Mouse (Mus musculus) midbrain, embryonic 15.5 days (tissue): Measurements from ENCODE around the gene Fkbpl. TPM values are rescaled to one million over a fixed set of nuclear protein-coding genes. Genes with fewer than 3 reads are reported as not detected.
A peak's percentile ranks its signal among the peaks of the same experiment; 100 is the strongest.

Experiments used
- ATAC-seq: fragments of 200-750 bp; cut with Nextera tagmentation; replicated peaks from 2 replicates; pipeline ENCODE4 v1.8.0; 2017; ENCODE audit warnings: moderate TSS enrichment
- H3K27ac ChIP-seq: fragments of 300-500 bp; sonication (generic); 2 replicates; pipeline ENCODE4 v1.5.1; 2015; ENCODE audit warnings: mild to moderate bottlenecking, inconsistent platforms
- H3K27me3 ChIP-seq: fragments of 300-500 bp; sonication (generic); replicated peaks from 2 replicates; pipeline ENCODE4 v1.6.1; 2015; ENCODE audit warnings: inconsistent platforms
- H3K36me3 ChIP-seq: fragments of 300-500 bp; sonication (generic); replicated peaks from 2 replicates; pipeline ENCODE4 v1.6.1; 2015; ENCODE audit warnings: inconsistent platforms
- H3K4me1 ChIP-seq: fragments of 300-500 bp; sonication (generic); 2 replicates; pipeline ENCODE4 v1.6.1; 2015; ENCODE audit warnings: inconsistent platforms
- H3K4me2 ChIP-seq: fragments of 300-500 bp; sonication (generic); 2 replicates; pipeline ENCODE4 v1.6.1; 2015; ENCODE audit warnings: inconsistent platforms, mild to moderate bottlenecking, moderate library complexity
- H3K4me3 ChIP-seq: fragments of 300-500 bp; sonication (generic); 2 replicates; pipeline ENCODE4 v1.5.1; 2015; ENCODE audit warnings: mild to moderate bottlenecking, inconsistent platforms
- H3K9ac ChIP-seq: fragments of 300-500 bp; sonication (generic); 2 replicates; pipeline ENCODE4 v1.6.1; 2015; ENCODE audit warnings: mild to moderate bottlenecking, inconsistent platforms
- H3K9me3 ChIP-seq: fragments of 300-500 bp; sonication (generic); 2 replicates; pipeline ENCODE4 v1.6.1; 2016; ENCODE audit warnings: inconsistent platforms
- WGBS: fragments of 180-500 bp; shearing (Covaris S2); methylation state at CpG from one replicate; pipeline ENCODE4 v1.1.7; 2015; ENCODE audit warnings: mixed read lengths; 5-methylcytosine and 5-hydroxymethylcytosine counted together
- polyA plus RNA-seq: library from polyadenylated mRNA; unstranded; fragments of >200 nt; fragmentation: Nextera tagmentation; extraction: Ambion mirVana; gene quantifications from 2 replicates; pipeline ENCODE4 v1.2.1, GENCODE M21; 2015

Gene Fkbpl
- polyA plus RNA-seq, 1 experiment from 2014 or later: 16.0 TPM

DNA sequence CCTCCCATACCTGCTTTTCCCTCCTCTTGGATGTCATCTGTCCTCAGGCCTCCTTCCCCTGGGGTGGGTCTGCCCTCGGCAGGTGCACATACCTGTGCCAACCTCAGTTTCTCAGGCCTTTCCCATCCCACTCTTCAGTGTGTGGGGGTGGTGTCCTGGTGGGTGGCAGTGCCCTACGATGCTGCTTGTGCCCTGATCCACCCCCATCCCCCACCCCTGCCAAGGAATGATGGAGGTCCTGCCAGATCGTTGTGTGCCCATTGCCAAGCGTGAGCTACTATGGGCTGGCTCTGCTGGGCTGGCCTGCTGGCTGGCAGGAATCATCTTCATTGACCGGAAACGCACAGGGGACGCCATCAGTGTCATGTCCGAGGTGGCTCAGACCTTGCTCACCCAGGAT is 33.5 kb upstream of the Fkbpl start:
- no peak for ATAC-seq
- Histone ChIP-seq H3K9ac (no peak overlapping the region), H3K27ac (no peak overlapping the region), H3K9me3 (no peaks in the 10 kb centered on the region), H3K4me2 (no peak overlapping the region), H3K36me3 (peaks cover 33% of the 10 kb centered on the region), H3K4me3 (no peak overlapping the region), H3K27me3 (no peaks in the 10 kb centered on the region), H3K4me1 (peaks cover 28% of the 10 kb centered on the region)
- 96% methylated on average over 8 of the region's 8 CpGs for WGBS

DNA sequence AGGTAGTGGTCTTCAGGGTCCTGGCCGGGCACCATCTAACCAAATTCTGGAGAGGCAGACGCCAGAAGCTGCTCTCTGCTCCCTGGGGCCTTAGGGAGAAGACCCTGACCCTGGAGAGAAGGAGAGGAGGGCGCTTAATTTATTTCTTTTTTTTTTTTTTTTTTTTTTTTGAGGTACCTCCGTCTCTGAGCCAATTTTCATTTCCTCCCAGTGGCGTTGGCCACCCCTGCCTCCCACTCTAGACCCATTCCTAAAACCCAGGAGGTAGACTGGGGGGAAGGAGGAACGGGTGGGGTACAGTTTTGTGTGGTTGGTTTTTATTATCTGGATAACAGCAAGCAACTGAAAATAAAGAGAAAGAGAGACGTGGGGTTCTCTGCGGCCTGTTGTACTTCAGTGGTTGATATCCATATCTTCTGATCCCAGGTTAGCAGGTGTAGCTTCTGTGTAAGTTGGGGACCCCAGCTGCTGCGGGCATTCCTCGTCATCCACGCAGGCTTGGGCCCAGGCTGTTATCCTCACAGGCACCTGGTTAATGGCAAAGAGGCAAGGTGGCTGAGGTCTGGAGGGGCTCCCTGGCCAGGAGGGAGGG is 31.4 kb upstream of the Fkbpl start:
- no peak overlapping the region for H3K27ac ChIP-seq
- H3K4me2 ChIP-seq: no peak overlapping the region
- no peak overlapping the region for H3K4me3 ChIP-seq
- peaks cover 9% of the 10 kb centered on the region for H3K4me1 ChIP-seq
- no peak overlapping the region for H3K9ac ChIP-seq
- WGBS: 84% methylated on average over 11 of the region's 11 CpGs
- ATAC-seq: no peak
- H3K36me3 ChIP-seq: peaks cover 36% of the 10 kb centered on the region
- H3K27me3 ChIP-seq: no peaks in the 10 kb centered on the region
- no peaks in the 10 kb centered on the region for H3K9me3 ChIP-seq

DNA sequence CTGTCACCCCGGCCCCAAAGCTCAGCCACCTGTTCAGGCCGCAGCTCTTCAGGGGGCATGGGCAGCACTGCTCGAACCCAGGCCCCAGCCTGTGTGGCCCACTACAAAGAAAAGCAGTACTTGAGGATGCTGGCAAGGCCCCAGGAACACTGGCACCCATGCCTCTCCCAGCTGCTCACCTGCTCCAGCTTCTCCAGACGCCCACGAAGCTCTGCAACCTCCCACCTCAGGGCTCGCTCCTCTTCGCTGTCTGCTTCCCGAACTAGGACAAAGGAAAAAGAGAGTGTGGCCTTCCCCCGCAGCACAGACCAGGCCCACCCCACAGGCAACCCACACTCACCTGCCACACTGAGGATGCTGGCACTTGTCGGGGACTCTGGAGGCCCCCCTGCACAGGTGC is 30.7 kb upstream of the Fkbpl start:
- Histone ChIP-seq H3K9ac (no peak overlapping the region), H3K4me2 (no peak overlapping the region), H3K27me3 (no peaks in the 10 kb centered on the region), H3K27ac (no peak overlapping the region), H3K4me1 (peaks cover 3% of the 10 kb centered on the region), H3K4me3 (no peak overlapping the region), H3K9me3 (no peaks in the 10 kb centered on the region), H3K36me3 (peaks cover 36% of the 10 kb centered on the region)
- no peak for ATAC-seq
- 88% methylated on average over 10 of the region's 10 CpGs for WGBS

DNA sequence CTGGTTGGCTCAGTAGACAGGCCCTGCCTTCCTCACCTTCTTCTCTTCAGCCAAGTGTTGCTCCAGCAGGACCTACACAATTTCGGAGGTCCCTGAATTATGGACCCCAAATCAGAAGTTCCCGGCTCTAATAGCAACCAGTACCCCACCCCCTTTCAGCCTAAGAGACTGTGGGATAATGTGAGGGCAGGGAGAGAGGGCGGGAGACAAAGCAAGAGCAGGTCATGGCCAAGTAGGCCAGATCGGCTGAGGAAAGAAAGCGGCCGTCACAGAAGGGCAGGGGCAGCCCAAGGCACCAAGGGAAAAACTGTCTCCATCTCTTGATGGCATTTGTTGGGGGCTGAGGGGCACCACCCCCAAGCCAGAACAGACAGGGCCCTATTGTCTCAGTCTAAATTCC is 28.7 kb upstream of the Fkbpl start, which contains the start of gene Egfl8:
Gene Egfl8, minus strand, starts transcription at position 101 of the 400 bp plus-strand sequence.
- H3K4me3 ChIP-seq: no peak within 1 kb of the TSS
- no peak for ATAC-seq
- peak within 1 kb of the TSS; percentile 14; the same call in 1 of the 2 replicates for H3K27ac ChIP-seq
- H3K4me1 ChIP-seq: no peaks in the 10 kb centered on the region
- H3K36me3 ChIP-seq: peaks cover 38% of the 10 kb centered on the region
- 58% methylated on average over 6 of the region's 6 CpGs for whole genome bisulfite sequencing
- no peak within 1 kb of the TSS for H3K4me2 ChIP-seq
- H3K9ac ChIP-seq: no peak within 1 kb of the TSS
- H3K27me3 ChIP-seq: no peaks in the 10 kb centered on the region
- no peaks in the 10 kb centered on the region for H3K9me3 ChIP-seq

DNA sequence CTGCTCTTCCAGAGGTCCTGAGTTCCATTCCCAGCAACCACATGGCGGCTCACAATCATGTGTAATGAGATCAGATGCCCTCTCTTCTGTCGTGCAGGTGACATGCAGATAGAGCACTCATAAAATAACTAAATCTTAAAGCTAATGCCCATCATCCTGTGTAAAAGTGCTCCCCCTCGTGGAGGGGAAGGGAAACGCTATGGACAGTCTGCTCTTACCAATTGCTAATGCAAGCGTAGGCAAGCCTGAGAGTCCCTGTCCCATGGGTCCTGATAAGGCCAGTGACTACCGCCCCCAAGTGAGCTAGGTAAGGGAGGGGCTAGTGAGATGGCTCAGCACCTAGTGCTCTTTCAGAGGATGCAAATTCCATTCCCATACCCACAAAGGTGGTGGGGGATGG is 25.6 kb upstream of the Fkbpl start:
- H3K9me3 ChIP-seq: no peaks in the 10 kb centered on the region
- H3K36me3 ChIP-seq: peaks cover 23% of the 10 kb centered on the region
- H3K4me3 ChIP-seq: no peak overlapping the region
- H3K27me3 ChIP-seq: no peaks in the 10 kb centered on the region
- no peak overlapping the region for H3K27ac ChIP-seq
- ATAC-seq: no peak
- H3K4me2 ChIP-seq: no peak overlapping the region
- 14% methylated on average over 6 of the region's 6 CpGs for WGBS
- no peaks in the 10 kb centered on the region for H3K4me1 ChIP-seq
- H3K9ac ChIP-seq: no peak overlapping the region

DNA sequence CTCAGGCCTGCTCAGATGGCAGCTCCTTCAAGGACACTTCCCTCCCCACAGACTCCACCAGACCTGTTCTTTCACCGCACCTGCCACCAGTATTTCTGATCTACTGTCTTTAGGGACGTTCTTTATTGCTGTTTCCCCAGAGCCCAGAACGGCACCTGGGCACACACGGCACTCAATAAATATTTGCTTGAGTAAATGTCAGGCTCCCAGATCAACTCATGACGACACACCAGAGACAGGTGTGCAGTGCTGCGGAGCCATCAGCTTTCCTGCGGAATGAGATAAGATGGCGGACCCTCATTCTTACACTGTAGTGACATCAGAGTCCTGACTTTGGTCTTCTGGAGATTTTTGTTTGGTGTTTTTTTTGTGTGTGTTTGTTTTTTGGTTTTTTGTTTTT is 23.6 kb upstream of the Fkbpl start:
- 94% methylated on average over 8 of the region's 8 CpGs for WGBS
- no peak for ATAC-seq
- Histone ChIP-seq H3K27me3 (no peaks in the 10 kb centered on the region), H3K9me3 (no peaks in the 10 kb centered on the region), H3K9ac (no peak overlapping the region), H3K4me2 (no peak overlapping the region), H3K27ac (no peak overlapping the region), H3K4me3 (no peak overlapping the region), H3K4me1 (peaks cover 6% of the 10 kb centered on the region), H3K36me3 (peaks cover 15% of the 10 kb centered on the region; the same call in 1 of the 2 replicates)

DNA sequence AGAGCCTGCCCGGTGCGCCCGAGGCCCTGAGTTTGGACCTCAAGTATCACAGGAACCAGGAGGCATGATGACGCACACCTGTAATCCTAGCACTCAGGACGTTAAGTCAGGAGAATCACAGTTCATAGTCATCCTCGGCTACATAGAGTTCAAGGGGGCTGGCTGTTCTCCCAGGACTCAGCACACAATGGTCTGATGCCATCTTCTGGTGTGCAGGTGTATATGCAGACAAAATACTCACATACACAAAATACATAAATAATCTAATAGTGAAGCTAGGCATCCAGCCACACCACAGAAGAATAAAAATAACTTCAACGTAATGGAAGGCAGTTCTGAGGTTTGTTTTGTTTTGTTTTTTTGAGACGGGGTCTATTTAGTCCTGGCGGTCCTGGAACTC is 21.4 kb upstream of the Fkbpl start:
- no peak overlapping the region for H3K27ac ChIP-seq
- no peak for ATAC-seq

DNA sequence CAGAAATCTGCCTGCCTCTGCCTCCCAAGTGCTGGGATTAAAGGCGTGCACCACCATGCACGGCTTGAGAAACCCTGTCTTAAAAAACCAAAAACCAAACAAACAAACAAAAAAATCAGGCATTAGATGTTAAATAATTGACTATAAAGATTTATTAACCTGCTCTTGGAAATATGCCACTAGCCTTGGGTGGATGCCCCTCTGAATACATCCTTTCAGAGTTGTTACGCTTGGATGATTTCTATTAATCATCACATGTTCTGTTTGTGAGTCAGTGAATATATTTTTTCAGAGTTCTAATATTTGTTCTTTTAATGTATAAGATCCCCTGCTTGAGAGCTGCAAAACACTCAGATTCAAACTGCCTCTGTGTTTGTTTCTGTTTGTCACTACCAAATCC is 19.6 kb upstream of the Fkbpl start:
- WGBS: 95% methylated on average over 3 of the region's 3 CpGs

More for the DNA sequence above, 21.4 kb upstream of the Fkbpl start:
- Histone ChIP-seq H3K9ac (no peak overlapping the region), H3K9me3 (no peaks in the 10 kb centered on the region), H3K4me3 (no peak overlapping the region), H3K4me1 (peaks cover 17% of the 10 kb centered on the region), H3K27me3 (no peaks in the 10 kb centered on the region), H3K36me3 (0 out of 2 replicates have a peak, but pooled peaks cover 12% of the 10 kb centered on the region), H3K4me2 (no peak overlapping the region)
- 88% methylated on average over 9 of the region's 9 CpGs for WGBS

DNA sequence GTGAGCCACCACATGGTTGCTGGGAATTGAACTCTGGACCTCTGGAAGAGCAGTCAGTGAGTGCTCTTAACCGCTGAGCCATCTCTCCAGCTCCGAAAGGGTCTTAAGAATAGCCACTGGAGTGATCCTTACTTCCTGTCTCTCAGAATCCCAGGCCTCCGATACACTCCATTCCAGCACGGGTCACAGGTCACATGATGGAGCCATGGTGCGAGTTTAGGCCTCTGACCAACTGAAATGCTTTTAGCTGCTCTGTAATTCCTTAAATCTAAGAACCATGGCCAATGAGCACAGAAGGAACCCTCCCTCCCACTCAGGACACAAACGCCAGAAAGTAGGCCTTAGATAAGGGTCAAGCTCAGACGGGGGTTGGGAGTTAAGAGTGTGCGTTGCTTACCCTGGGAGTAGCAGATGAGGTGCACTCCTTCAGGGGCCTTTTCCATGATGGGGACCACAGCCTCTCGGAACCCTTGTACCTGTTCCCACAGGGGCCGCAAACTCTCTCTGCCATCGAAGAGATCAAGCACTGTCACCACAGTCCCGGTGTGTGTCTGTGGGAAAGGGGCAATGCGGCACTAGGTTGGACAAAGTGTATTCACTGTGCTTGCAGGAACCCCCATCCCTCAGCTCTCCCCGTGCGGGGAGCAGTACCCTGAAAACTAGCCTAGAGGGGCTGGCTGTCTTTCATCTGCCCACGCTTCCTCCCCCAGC is 18.3 kb upstream of the Fkbpl start:
- Histone ChIP-seq H3K27ac (peak overlapping the region; percentile 95), H3K4me3 (peak overlapping the region; percentile 71), H3K9ac (peak overlapping the region; percentile 63), H3K4me1 (peaks cover 47% of the 10 kb centered on the region), H3K4me2 (peak overlapping the region; percentile 89), H3K27me3 (no peaks in the 10 kb centered on the region; the same call in 1 of the 2 replicates), H3K9me3 (no peaks in the 10 kb centered on the region), H3K36me3 (0 out of 2 replicates have a peak, but pooled peaks cover 9% of the 10 kb centered on the region)
- WGBS: 50% methylated on average over 16 of the region's 16 CpGs
- no peak for ATAC-seq

More for the DNA sequence above, 19.6 kb upstream of the Fkbpl start:
- Histone ChIP-seq H3K27ac (no peak overlapping the region), H3K9me3 (no peaks in the 10 kb centered on the region), H3K4me1 (peaks cover 34% of the 10 kb centered on the region), H3K9ac (no peak overlapping the region), H3K4me3 (no peak overlapping the region), H3K36me3 (0 out of 2 replicates have a peak, but pooled peaks cover 9% of the 10 kb centered on the region), H3K27me3 (no peaks in the 10 kb centered on the region), H3K4me2 (no peak overlapping the region)
- ATAC-seq: no peak

DNA sequence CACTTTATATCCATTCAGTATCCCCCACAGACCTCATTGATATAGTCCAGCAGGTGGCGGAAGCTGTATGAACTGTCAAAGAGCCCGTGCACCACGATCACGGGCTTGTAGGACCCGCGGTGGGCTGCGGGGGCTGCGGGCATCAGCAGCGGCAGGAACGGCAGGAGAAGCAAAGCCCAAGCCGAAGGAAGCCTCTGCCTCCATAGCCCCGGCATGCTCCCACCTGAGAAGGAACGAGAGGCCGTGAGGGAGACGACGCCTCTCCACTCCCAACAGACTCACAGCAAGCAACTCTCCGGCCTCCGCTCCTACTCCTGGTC is 17.8 kb upstream of the Fkbpl start:
- H3K4me3 ChIP-seq: peak overlapping the region; percentile 71
- peak overlapping the region; percentile 95 for H3K27ac ChIP-seq
- H3K9me3 ChIP-seq: no peaks in the 10 kb centered on the region
- ATAC-seq: peak; percentile 35
- H3K4me2 ChIP-seq: peak overlapping the region; percentile 89
- 0 out of 2 replicates have a peak, but pooled peaks cover 9% of the 10 kb centered on the region for H3K36me3 ChIP-seq
- WGBS: under 1% methylated on average over 18 of the region's 18 CpGs
- no peaks in the 10 kb centered on the region; the same call in 1 of the 2 replicates for H3K27me3 ChIP-seq
- H3K9ac ChIP-seq: peak overlapping the region; percentile 63
- H3K4me1 ChIP-seq: peaks cover 52% of the 10 kb centered on the region

DNA sequence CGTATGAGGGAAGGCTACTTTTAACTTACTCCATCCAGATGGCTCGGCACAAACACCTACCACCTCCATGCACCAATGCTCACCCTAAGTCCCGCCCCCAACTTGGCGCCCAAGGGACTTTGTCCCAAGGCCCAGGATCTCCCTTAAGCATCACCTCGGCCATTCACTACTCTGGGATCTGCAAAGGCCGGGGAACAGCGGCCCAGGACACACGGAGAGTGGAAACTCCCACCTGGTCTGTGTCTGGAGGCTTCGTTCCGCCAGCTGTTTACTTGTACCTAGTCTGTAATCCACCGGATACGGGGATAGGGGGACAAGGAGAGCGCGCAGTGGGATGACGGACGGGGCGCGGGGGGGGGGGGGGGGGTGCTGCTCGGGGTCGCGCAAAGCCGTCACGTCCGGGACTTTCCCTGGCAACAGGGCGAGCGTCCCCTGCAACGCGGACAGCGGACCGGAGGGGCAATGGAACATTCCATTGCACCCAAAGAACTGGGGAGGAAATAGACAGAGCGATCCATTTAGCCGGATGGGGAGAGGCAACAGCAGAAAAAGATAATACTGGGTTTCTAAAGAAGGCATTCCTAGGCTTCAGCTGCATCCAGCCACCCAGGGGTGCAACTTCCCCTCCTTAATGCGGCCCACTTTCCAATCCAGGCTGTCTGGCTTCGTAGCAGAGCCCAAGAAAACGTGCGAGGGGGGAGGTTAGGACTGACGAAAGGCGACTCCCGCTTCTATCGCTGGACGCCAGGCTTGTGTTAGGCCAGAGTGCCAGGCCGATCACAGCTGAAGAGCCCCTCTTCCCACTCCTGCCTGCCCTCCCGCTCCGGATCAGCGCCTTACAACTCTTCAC is 17.2 kb upstream of the Fkbpl start:
- Histone ChIP-seq H3K27me3 (no peaks in the 10 kb centered on the region; the same call in 1 of the 2 replicates), H3K4me1 (peaks cover 58% of the 10 kb centered on the region), H3K4me3 (peak overlapping the region; percentile 71), H3K27ac (peak overlapping the region; percentile 95), H3K36me3 (0 out of 2 replicates have a peak, but pooled peaks cover 9% of the 10 kb centered on the region), H3K4me2 (peak overlapping the region; percentile 89), H3K9me3 (no peaks in the 10 kb centered on the region), H3K9ac (peak overlapping the region; percentile 63)
- under 1% methylated on average over 43 of the region's 45 CpGs for WGBS
- peak; percentile 74 for ATAC-seq
